Mouse (Mus musculus): ENCODE data around the gene Fam49a.

DNA sequence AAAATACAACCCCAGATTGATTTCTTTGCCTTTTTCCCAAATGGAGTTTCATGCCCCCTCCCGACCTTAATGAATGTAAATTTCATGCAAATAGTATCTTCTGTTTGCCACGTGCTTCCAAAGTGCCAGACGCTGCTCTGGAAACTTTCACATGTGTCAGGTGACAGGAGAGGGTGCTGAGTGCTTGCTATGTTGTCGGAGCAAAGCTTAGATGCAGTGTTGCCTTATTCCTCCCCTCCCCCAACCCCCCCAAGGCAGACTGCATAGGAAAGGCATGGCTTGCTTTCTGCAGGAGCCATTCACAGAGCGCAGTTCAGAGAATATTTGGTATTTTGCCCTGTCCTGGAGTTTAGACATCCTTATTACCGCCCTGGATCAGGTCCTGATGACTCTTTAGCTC is 12.2 kb downstream of the Fam49a start:
- TF ChIP-seq CTCF (IDR thresholded peaks at IDR 0.05; ENCODE audit: borderline replicate concordance, extremely low read depth, insufficient read depth, insufficient read length), result no peak
- no peak for TF ChIP-seq POLR2A (IDR thresholded peaks at IDR 0.05; ENCODE audit: borderline replicate concordance, extremely low read depth, insufficient read depth, insufficient read length, poor library complexity, severe bottlenecking)
